Mouse (Mus musculus) left cerebral cortex, postnatal 14 days (tissue): ENCODE results near the gene Olfr114. TPM values are rescaled to one million over a fixed set of nuclear protein-coding genes. Genes with fewer than 3 reads are reported as not detected.

ENCODE experiments used
- DNase-seq, 2 experiments: peaks; one replicate each; pipeline ENCODE4 v3.0.0; 2021 to 2022; ENCODE audit warnings: low spot score in 2 of 2, mixed read lengths in 1 of 2
- intact Hi-C: fragments of 180-260 bp; cut with DNase I; formaldehyde crosslinking; loops from one replicate; pipeline ENCODE4 v1.15.1; 2025
- long read RNA-seq, 2 experiments: library from polyadenylated mRNA; stranded (forward); transcript quantifications; one replicate each; pipeline ENCODE4 v2.0.0; 2021
- total RNA-seq, 2 experiments: library from RNA; stranded (reverse); gene quantifications; 2 replicates each; pipeline ENCODE4 v1.2.3; 2021

Gene Olfr114
- total RNA-seq = not detected
- long read RNA-seq, experiment 1 = 0 reads
- long read RNA-seq, experiment 2 = 0 reads

GRCm38 (mm10) chr17:37592643-37593042, at the start of gene Olfr114:
TSS of gene Olfr114 (minus strand) at chr17:37592743.
- intact Hi-C loops = no loop called here
- no peak for DNase-seq

- intact Hi-C loops = no loop called here
- DNase-seq = no peak
Measured at GRCm38 (mm10) chr17:37627009-37627408, 34.5 kb upstream of the Olfr114 start, which contains the start of the genes Olfr115 and Olfr116. TSS of gene Olfr115 (minus strand) at chr17:37627109. TSS of gene Olfr116 (minus strand) at chr17:37627199.

GRCm38 (mm10) chr17:37577563-37577962, 15.0 kb downstream of the Olfr114 start, which contains the start of gene Olfr113:
TSS of gene Olfr113 (minus strand) at chr17:37577663.
- no peak for DNase-seq
- intact Hi-C loops = no loop called here

- intact Hi-C loops = no loop called here
- DNase-seq = no peak
Measured at GRCm38 (mm10) chr17:37569351-37569750, 23.2 kb downstream of the Olfr114 start, which contains the start of gene Olfr112. TSS of gene Olfr112 (minus strand) at chr17:37569451.

GRCm38 (mm10) chr17:37558913-37559615, 33.5 kb downstream of the Olfr114 start:
- intact Hi-C loops = no loop called here

GRCm38 (mm10) chr17:37543800-37544435, 48.6 kb downstream of the Olfr114 start:
- intact Hi-C loops = no loop called here
- no peak for DNase-seq

More at GRCm38 (mm10) chr17:37558913-37559615, 33.5 kb downstream of the Olfr114 start:
- DNase-seq = no peak

- DNase-seq = no peak
- intact Hi-C loops = no loop called here
Measured at GRCm38 (mm10) chr17:37541454-37542119, 51.0 kb downstream of the Olfr114 start.

Other genes with a start within 250 kb of the Olfr114 start
- not detected for gene Olfr104-ps, start 233.2 kb downstream of the Olfr114 start, total RNA-seq
- gene Olfr105-ps, start 213.7 kb downstream of the Olfr114 start, total RNA-seq = not detected
- gene Olfr106-ps, start 202.3 kb downstream of the Olfr114 start, total RNA-seq = not detected
- not detected for gene Olfr107, start 193.5 kb downstream of the Olfr114 start, total RNA-seq
- gene Olfr108, start 147.3 kb downstream of the Olfr114 start, total RNA-seq = not detected
- not detected for gene Olfr109, start 133.8 kb downstream of the Olfr114 start, total RNA-seq
- gene H2-M2, start 109.2 kb downstream of the Olfr114 start, total RNA-seq = not detected
- not detected for gene Olfr110, start 100.3 kb downstream of the Olfr114 start, total RNA-seq
- not detected for gene Olfr111, start 84.7 kb downstream of the Olfr114 start, total RNA-seq
- not detected for gene Olfr112, start 23.3 kb downstream of the Olfr114 start, total RNA-seq
- not detected for gene Olfr113, start 15.1 kb downstream of the Olfr114 start, total RNA-seq
- not detected for gene Olfr115, start 34.4 kb upstream of the Olfr114 start, total RNA-seq
- gene Olfr116, start 34.5 kb upstream of the Olfr114 start, total RNA-seq = not detected
- gene Olfr117, start 71.0 kb upstream of the Olfr114 start, total RNA-seq = not detected
- gene Olfr118, start 74.2 kb upstream of the Olfr114 start, total RNA-seq = not detected
- gene Olfr119, start 103.8 kb upstream of the Olfr114 start, total RNA-seq = not detected
- not detected for gene Olfr120, start 129.1 kb upstream of the Olfr114 start, total RNA-seq
- gene Olfr121, start 156.1 kb upstream of the Olfr114 start, total RNA-seq = not detected
- not detected for gene Olfr122, start 175.9 kb upstream of the Olfr114 start, total RNA-seq
- gene Olfr123, start 200.8 kb upstream of the Olfr114 start, total RNA-seq = not detected
- gene Olfr124, start 207.1 kb upstream of the Olfr114 start, total RNA-seq = not detected
- not detected for gene Olfr125, start 240.2 kb upstream of the Olfr114 start, total RNA-seq